Mouse (Mus musculus) c-Kit-positive CD71-positive TER-119-negative erythroid progenitor cells, embryonic 14.5 days (primary cell): ENCODE results near the gene Ddx58.

Experiments used
- DNase-seq: peaks from one replicate; pipeline ENCODE4 v3.0.0-alpha.2; 2013; ENCODE audit warnings: low read depth

Gene Ddx58

GRCm38 (mm10) chr4:40182651-40183320 lies 56.8 kb downstream of the Ddx58 start:
- peak; percentile 68 for DNase-seq

GRCm38 (mm10) chr4:40181681-40182080 lies 57.9 kb downstream of the Ddx58 start:
- DNase-seq, result no peak

GRCm38 (mm10) chr4:40180046-40180445 lies 59.6 kb downstream of the Ddx58 start:
- DNase-seq, result no peak

- DNase-seq, result no peak
Observed at GRCm38 (mm10) chr4:40178584-40178983, 61.0 kb downstream of the Ddx58 start.

GRCm38 (mm10) chr4:40174321-40174720 lies 65.3 kb downstream of the Ddx58 start:
- DNase-seq, result no peak

GRCm38 (mm10) chr4:40172336-40172735 lies 67.3 kb downstream of the Ddx58 start:
- no peak for DNase-seq

GRCm38 (mm10) chr4:40171477-40171876 lies 68.2 kb downstream of the Ddx58 start:
- DNase-seq, result no peak

GRCm38 (mm10) chr4:40163646-40164045 lies 76.0 kb downstream of the Ddx58 start:
- no peak for DNase-seq

- DNase-seq, result no peak
Observed at GRCm38 (mm10) chr4:40160591-40161434, 78.8 kb downstream of the Ddx58 start.

- no peak for DNase-seq
Observed at GRCm38 (mm10) chr4:40158224-40158540, 81.4 kb downstream of the Ddx58 start.

GRCm38 (mm10) chr4:40157500-40158223 lies 82.0 kb downstream of the Ddx58 start:
- DNase-seq, result no peak

- no peak for DNase-seq
Observed at GRCm38 (mm10) chr4:40156582-40157499, 82.8 kb downstream of the Ddx58 start.

GRCm38 (mm10) chr4:40156153-40156552 lies 83.5 kb downstream of the Ddx58 start:
- no peak for DNase-seq

- no peak for DNase-seq
Observed at GRCm38 (mm10) chr4:40155467-40155999, 84.1 kb downstream of the Ddx58 start.

- DNase-seq, result no peak
Observed at GRCm38 (mm10) chr4:40154751-40155150, 84.9 kb downstream of the Ddx58 start.
